Mouse (Mus musculus) limb, embryonic 15.5 days (tissue): Measurements from ENCODE around the gene Rras2. TPM values are rescaled to one million over a fixed set of nuclear protein-coding genes. Genes with fewer than 3 reads are reported as not detected.
A peak's percentile ranks its signal among the peaks of the same experiment; 100 is the strongest.

Experiments
- ATAC-seq: fragments of 200-750 bp; cut with Nextera tagmentation; 2 replicates; pipeline ENCODE4 v1.8.0; 2017; ENCODE audit warnings: low read depth, moderate TSS enrichment; ENCODE audit not compliant: insufficient number of reproducible peaks, low FRiP score, low TSS enrichment
- H3K27ac ChIP-seq: fragments of 300-500 bp; sonication (generic); 2 replicates; pipeline ENCODE4 v1.5.1; 2015; ENCODE audit warnings: moderate library complexity, mild to moderate bottlenecking, inconsistent platforms
- H3K27me3 ChIP-seq: fragments of 300-500 bp; sonication (generic); 2 replicates; pipeline ENCODE4 v1.6.1; 2015; ENCODE audit warnings: inconsistent platforms
- H3K36me3 ChIP-seq: fragments of 300-500 bp; sonication (generic); 2 replicates; pipeline ENCODE4 v1.6.1; 2015; ENCODE audit warnings: inconsistent platforms
- H3K4me1 ChIP-seq: fragments of 300-500 bp; sonication (generic); 2 replicates; pipeline ENCODE4 v1.6.1; 2015; ENCODE audit warnings: inconsistent platforms
- H3K4me2 ChIP-seq: fragments of 300-500 bp; sonication (generic); 2 replicates; pipeline ENCODE4 v1.6.1; 2015; ENCODE audit warnings: mild to moderate bottlenecking, inconsistent platforms
- H3K4me3 ChIP-seq: fragments of 300-500 bp; sonication (generic); 2 replicates; pipeline ENCODE4 v1.5.1; 2015; ENCODE audit warnings: mild to moderate bottlenecking, inconsistent platforms
- H3K9ac ChIP-seq: fragments of 300-500 bp; sonication (generic); 2 replicates; pipeline ENCODE4 v1.6.1; 2015; ENCODE audit warnings: inconsistent platforms
- H3K9me3 ChIP-seq: fragments of 300-500 bp; sonication (generic); 2 replicates; pipeline ENCODE4 v1.6.1; 2016; ENCODE audit warnings: inconsistent platforms
- WGBS: fragments of 180-500 bp; shearing (Covaris S2); methylation state at CpG from one replicate; pipeline ENCODE4 v1.1.7; 2015; 5-methylcytosine and 5-hydroxymethylcytosine counted together
- polyA plus RNA-seq: library from polyadenylated mRNA; unstranded; fragments of >200 nt; fragmentation: Nextera tagmentation; extraction: Ambion mirVana; gene quantifications from 2 replicates; pipeline ENCODE4 v1.2.1, GENCODE M21; 2015

Gene Rras2
- polyA plus RNA-seq: 15.4 and 18.1 TPM in 2 replicates

GRCm38 (mm10) chr7:114117444-114117905 lies at the start of gene Rras2:
Gene Rras2, minus strand, starts transcription at chr7:114117781.
- Histone ChIP-seq H3K27me3 (peaks cover 3% of the 10 kb centered on the region), H3K9me3 (no peaks in the 10 kb centered on the region), H3K36me3 (no peaks in the 10 kb centered on the region), H3K4me2 (peak within 1 kb of the TSS; percentile 90), H3K9ac (peak within 1 kb of the TSS; percentile 81), H3K27ac (peak within 1 kb of the TSS; percentile 88), H3K4me1 (peaks cover 4% of the 10 kb centered on the region), H3K4me3 (peak within 1 kb of the TSS; percentile 88)
- ATAC-seq: peak; percentile 97
- WGBS: under 1% methylated on average over 55 of the region's 55 CpGs

GRCm38 (mm10) chr7:114162975-114163374 lies 45.4 kb upstream of the Rras2 start:
- H3K4me3 ChIP-seq: no peak overlapping the region
- no peak overlapping the region for H3K9ac ChIP-seq
- no peaks in the 10 kb centered on the region for H3K4me1 ChIP-seq
- no peak overlapping the region for H3K27ac ChIP-seq
- no peaks in the 10 kb centered on the region for H3K9me3 ChIP-seq
- no peaks in the 10 kb centered on the region for H3K36me3 ChIP-seq
- no peak overlapping the region for H3K4me2 ChIP-seq
- ATAC-seq: no peak
- WGBS: 82% methylated on average over 5 of the region's 5 CpGs
- no peaks in the 10 kb centered on the region for H3K27me3 ChIP-seq

GRCm38 (mm10) chr7:114161101-114161500 lies 43.5 kb upstream of the Rras2 start:
- Histone ChIP-seq H3K4me1 (no peaks in the 10 kb centered on the region), H3K36me3 (no peaks in the 10 kb centered on the region), H3K27ac (no peak overlapping the region), H3K9ac (no peak overlapping the region), H3K4me2 (no peak overlapping the region), H3K27me3 (no peaks in the 10 kb centered on the region), H3K9me3 (no peaks in the 10 kb centered on the region), H3K4me3 (no peak overlapping the region)
- ATAC-seq: no peak
- WGBS: 75% methylated on average over 8 of the region's 8 CpGs

DNA sequence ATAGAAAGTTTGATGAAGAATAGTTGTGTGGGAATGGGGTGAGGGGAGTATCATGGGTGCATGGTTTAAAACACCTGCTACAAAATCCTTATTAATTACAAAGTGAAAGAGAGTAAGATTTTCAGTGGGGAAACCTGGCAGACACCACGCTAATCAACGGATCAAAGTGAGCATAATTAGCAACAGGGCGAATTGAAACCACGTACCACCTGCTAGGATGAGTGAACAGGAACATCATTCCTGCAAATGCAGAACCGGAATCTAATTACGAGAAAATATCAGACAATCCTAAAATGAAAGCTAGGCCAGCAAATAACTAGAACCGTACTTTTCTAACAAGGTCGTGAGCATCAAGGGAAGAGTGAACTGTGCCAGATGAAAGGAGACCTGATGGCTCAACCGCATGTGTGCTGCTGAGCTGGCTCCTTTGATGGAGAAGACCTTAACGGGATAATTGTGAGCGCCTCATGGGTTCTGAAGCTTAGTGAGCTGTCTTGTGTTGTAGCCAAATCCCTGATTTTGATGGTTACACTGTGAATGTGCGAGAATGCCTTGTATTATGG lies 40.2 kb upstream of the Rras2 start:
- Histone ChIP-seq H3K27me3 (no peaks in the 10 kb centered on the region), H3K4me3 (no peak overlapping the region), H3K36me3 (no peaks in the 10 kb centered on the region), H3K9me3 (no peaks in the 10 kb centered on the region), H3K4me2 (no peak overlapping the region), H3K4me1 (no peaks in the 10 kb centered on the region), H3K9ac (no peak overlapping the region), H3K27ac (no peak overlapping the region)
- ATAC-seq: no peak
- 70% methylated on average over 12 of the region's 12 CpGs for WGBS

DNA sequence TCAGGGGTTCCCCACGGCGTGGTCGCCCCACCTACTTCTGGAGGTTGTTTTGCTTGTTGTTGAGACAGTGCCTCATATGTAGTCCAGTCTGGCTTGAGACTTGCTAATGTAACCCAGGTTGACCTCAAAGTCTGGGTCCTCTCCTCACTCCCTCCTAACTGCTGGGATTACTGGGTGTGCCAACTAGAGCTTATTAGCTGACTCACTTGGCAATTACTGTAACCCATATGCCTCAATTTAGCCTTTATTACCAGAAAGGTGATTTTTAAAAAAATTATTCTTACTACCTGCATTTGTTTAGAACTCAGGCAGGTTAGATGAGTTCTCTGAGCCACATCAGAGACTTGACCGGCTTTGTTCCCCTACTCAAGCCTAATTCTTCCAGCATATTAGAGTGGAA lies 38.8 kb upstream of the Rras2 start:
- no peak overlapping the region for H3K27ac ChIP-seq
- H3K4me1 ChIP-seq: no peaks in the 10 kb centered on the region
- H3K9ac ChIP-seq: no peak overlapping the region
- no peaks in the 10 kb centered on the region for H3K27me3 ChIP-seq
- WGBS: 85% methylated on average over 4 of the region's 4 CpGs
- H3K36me3 ChIP-seq: no peaks in the 10 kb centered on the region
- no peak overlapping the region for H3K4me3 ChIP-seq
- H3K4me2 ChIP-seq: no peak overlapping the region
- H3K9me3 ChIP-seq: no peaks in the 10 kb centered on the region
- ATAC-seq: no peak

DNA sequence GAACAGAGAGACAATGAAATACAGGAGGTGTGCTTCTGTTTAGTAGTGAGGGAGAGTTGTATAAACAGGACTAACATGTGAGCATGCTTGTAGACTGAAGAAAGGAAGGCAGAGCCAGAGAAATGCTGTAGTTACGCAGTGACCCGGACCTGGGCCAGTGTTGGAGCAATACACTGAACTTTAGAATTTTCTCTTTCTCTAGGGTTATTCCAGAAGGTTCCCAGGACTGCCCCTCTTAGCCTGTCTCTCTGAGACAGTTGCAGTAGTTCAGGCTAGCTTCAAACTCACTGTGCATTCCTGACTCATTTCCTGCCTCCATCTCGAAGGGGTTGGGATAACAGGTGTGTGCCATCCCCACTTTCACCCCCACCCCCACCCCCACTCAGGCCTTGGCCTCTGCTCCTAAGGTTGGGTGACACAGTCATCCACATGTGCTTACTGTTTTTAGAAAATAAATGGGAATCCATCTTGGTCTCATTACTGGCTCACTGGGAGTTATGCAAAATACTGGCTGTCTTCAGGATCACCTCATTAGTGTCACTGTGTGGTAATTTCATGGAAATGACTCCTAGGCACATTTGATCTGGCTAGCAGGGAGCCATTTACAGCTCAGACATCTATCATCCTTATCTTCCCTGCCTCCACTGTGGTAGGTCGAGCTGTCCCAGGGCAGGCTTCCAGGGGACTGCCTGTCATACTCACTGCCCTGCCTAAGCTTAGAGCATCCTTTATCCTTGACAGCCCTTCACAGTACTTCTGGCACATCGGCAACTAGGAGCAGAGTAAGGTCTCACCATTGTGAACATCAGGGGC lies 37.7 kb upstream of the Rras2 start:
- WGBS: 30% methylated on average over 5 of the region's 5 CpGs
- Histone ChIP-seq H3K27ac (no peak overlapping the region), H3K27me3 (no peaks in the 10 kb centered on the region), H3K4me3 (no peak overlapping the region), H3K4me2 (no peak overlapping the region), H3K9me3 (no peaks in the 10 kb centered on the region), H3K9ac (no peak overlapping the region), H3K36me3 (no peaks in the 10 kb centered on the region), H3K4me1 (no peaks in the 10 kb centered on the region)
- ATAC-seq: no peak

DNA sequence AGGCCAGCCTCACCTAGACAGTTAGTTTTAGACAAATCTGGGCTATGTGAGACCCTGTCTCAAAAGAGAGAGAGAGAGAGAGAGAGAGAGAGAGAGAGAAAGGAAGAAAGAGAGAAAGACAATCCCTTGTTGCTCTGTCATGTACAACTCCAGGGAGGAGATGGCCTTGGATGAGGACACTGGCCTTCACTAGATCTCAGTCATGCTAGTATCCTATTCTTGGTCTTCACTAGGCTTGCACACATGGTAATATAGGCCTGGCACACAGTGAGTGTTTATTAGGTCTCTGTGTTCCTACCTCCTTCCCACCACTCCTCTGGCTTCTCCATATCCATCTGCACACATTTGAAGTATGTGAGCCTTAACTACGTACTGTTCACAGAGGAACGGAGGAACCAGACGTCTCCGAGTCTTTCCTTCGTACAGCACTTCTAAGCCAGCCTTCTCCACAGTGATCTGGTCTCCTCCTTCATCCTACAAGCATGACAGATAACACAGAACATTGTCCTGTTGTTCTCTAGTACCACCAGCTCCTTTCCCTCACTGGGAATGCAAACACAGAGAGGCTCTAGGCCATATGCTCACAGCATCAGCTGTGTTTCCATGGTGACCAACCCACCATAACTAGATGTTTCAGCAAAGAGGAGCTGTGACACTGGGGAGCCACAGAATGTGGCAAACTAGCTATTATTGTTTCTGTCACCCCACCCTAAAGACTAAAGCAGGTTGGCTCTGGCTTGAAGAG lies 33.6 kb upstream of the Rras2 start:
- no peaks in the 10 kb centered on the region for H3K9me3 ChIP-seq
- H3K9ac ChIP-seq: no peak overlapping the region
- H3K27ac ChIP-seq: no peak overlapping the region
- H3K4me3 ChIP-seq: no peak overlapping the region
- 93% methylated on average over 5 of the region's 5 CpGs for WGBS
- H3K4me2 ChIP-seq: no peak overlapping the region
- no peaks in the 10 kb centered on the region for H3K4me1 ChIP-seq
- ATAC-seq: no peak
- no peaks in the 10 kb centered on the region for H3K36me3 ChIP-seq
- H3K27me3 ChIP-seq: no peaks in the 10 kb centered on the region

DNA sequence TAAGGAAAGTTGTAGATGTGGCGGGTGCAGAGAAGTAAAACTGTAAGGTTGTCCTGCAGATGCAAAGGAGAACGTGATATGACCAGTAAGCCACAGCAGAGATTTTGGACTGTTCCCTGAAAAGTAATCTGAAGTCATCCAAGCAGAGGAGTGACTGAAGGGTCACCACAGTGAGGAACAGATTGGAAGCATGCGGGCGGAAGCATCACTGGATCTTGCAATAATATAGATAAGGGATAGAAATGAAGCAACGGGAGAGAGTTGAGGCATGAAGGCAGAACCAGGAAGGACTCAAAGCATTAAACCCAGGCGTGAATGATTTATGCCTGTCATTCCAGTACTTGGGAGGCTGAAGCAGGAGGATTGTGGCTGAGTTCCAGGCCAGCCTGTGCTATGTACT lies 32.0 kb upstream of the Rras2 start:
- 90% methylated on average over 6 of the region's 6 CpGs for WGBS
- H3K4me2 ChIP-seq: no peak overlapping the region
- H3K9me3 ChIP-seq: no peaks in the 10 kb centered on the region
- H3K27me3 ChIP-seq: no peaks in the 10 kb centered on the region
- H3K4me3 ChIP-seq: no peak overlapping the region
- H3K36me3 ChIP-seq: no peaks in the 10 kb centered on the region
- no peak for ATAC-seq
- H3K4me1 ChIP-seq: no peaks in the 10 kb centered on the region
- no peak overlapping the region for H3K9ac ChIP-seq
- no peak overlapping the region for H3K27ac ChIP-seq

- no peak for ATAC-seq
- H3K4me2 ChIP-seq: no peak overlapping the region
Measured at GRCm38 (mm10) chr7:114149135-114149534, 31.6 kb upstream of the Rras2 start.

GRCm38 (mm10) chr7:114145841-114146240 lies 28.3 kb upstream of the Rras2 start:
- no peak for ATAC-seq
- H3K9me3 ChIP-seq: no peaks in the 10 kb centered on the region
- H3K9ac ChIP-seq: no peak overlapping the region
- H3K4me1 ChIP-seq: no peaks in the 10 kb centered on the region
- H3K4me3 ChIP-seq: no peak overlapping the region
- H3K36me3 ChIP-seq: no peaks in the 10 kb centered on the region
- no peaks in the 10 kb centered on the region for H3K27me3 ChIP-seq
- no peak overlapping the region for H3K4me2 ChIP-seq
- WGBS: 76% methylated on average over 3 of the region's 3 CpGs
- H3K27ac ChIP-seq: no peak overlapping the region

More at GRCm38 (mm10) chr7:114149135-114149534, 31.6 kb upstream of the Rras2 start:
- no peak overlapping the region for H3K4me3 ChIP-seq
- H3K27me3 ChIP-seq: no peaks in the 10 kb centered on the region
- WGBS: 42% methylated on average over 4 of the region's 4 CpGs
- no peaks in the 10 kb centered on the region for H3K4me1 ChIP-seq
- H3K36me3 ChIP-seq: no peaks in the 10 kb centered on the region
- H3K27ac ChIP-seq: no peak overlapping the region
- H3K9me3 ChIP-seq: no peaks in the 10 kb centered on the region
- H3K9ac ChIP-seq: no peak overlapping the region

GRCm38 (mm10) chr7:114142151-114142798 lies 24.7 kb upstream of the Rras2 start:
- ATAC-seq: no peak
- H3K27ac ChIP-seq: no peak overlapping the region
- H3K27me3 ChIP-seq: no peaks in the 10 kb centered on the region
- no peaks in the 10 kb centered on the region for H3K9me3 ChIP-seq
- H3K9ac ChIP-seq: no peak overlapping the region
- H3K4me3 ChIP-seq: no peak overlapping the region
- H3K36me3 ChIP-seq: no peaks in the 10 kb centered on the region
- no peak overlapping the region for H3K4me2 ChIP-seq
- 72% methylated on average over 10 of the region's 10 CpGs for WGBS
- H3K4me1 ChIP-seq: no peaks in the 10 kb centered on the region
